Mouse (Mus musculus): ENCODE data around the gene Kdelr1.

Gene Kdelr1

GRCm38 (mm10) chr7:45916056-45917003 lies 43.8 kb downstream of the Kdelr1 start:
- peak; percentile 73 to 88 for DNase-seq (ENCODE audit: low spot score in 2 of 2)

- DNase-seq (ENCODE audit: low spot score in 2 of 2) = no peak
These were observed 44.6 kb downstream of the Kdelr1 start for GRCm38 (mm10) chr7:45917004-45917704.

- no peak for DNase-seq (ENCODE audit: low spot score in 2 of 2)
These were observed 45.4 kb downstream of the Kdelr1 start for GRCm38 (mm10) chr7:45917926-45918325.

- DNase-seq (ENCODE audit: low spot score in 2 of 2) = peak; percentile 31 to 67
These were observed 46.6 kb downstream of the Kdelr1 start for GRCm38 (mm10) chr7:45919083-45919671.

- peak in 1 of 2 experiments; percentile 26 for DNase-seq (ENCODE audit: low spot score in 2 of 2)
These were observed 47.2 kb downstream of the Kdelr1 start for GRCm38 (mm10) chr7:45919761-45920160.

- DNase-seq (ENCODE audit: low spot score in 2 of 2) = peak; percentile 29 to 41
These were observed 48.1 kb downstream of the Kdelr1 start for GRCm38 (mm10) chr7:45920583-45921241.

- DNase-seq (ENCODE audit: low spot score in 2 of 2) = peak; percentile 44 to 75
These were observed 48.7 kb downstream of the Kdelr1 start, which contains the start of gene Emp3 for GRCm38 (mm10) chr7:45921242-45921621. TSS of gene Emp3 (minus strand) at chr7:45921404.

GRCm38 (mm10) chr7:45921950-45922600 lies 49.5 kb downstream of the Kdelr1 start:
- peak; percentile 28 to 33 for DNase-seq (ENCODE audit: low spot score in 2 of 2)

- DNase-seq (ENCODE audit: low spot score in 2 of 2) = peak; percentile 85 to 94
These were observed 50.6 kb downstream of the Kdelr1 start for GRCm38 (mm10) chr7:45922928-45923761.

GRCm38 (mm10) chr7:45923762-45924428 lies 51.3 kb downstream of the Kdelr1 start, which contains the start of gene Ccdc114:
TSS of gene Ccdc114 (plus strand) at chr7:45924072.
- DNase-seq (ENCODE audit: low spot score in 2 of 2) = peak; percentile 58 to 71

GRCm38 (mm10) chr7:45924429-45924816 lies 51.9 kb downstream of the Kdelr1 start:
- peak in 1 of 2 experiments; percentile 64 for DNase-seq (ENCODE audit: low spot score in 2 of 2)

- no peak for DNase-seq (ENCODE audit: low spot score in 2 of 2)
These were observed 56.2 kb downstream of the Kdelr1 start for GRCm38 (mm10) chr7:45928626-45929295.

GRCm38 (mm10) chr7:45929688-45930087 lies 57.1 kb downstream of the Kdelr1 start:
- DNase-seq (ENCODE audit: low spot score in 2 of 2) = no peak
